Mouse (Mus musculus) E14TG2a.4 (cell line): ENCODE results near the gene Lsamp.

Experiments
- CTCF ChIP-seq: conservative IDR thresholded peaks from 2 replicates; pipeline ENCODE4 v1.5.1; 2014; ENCODE audit warnings: low read length
- NANOG ChIP-seq: IDR thresholded peaks from 2 replicates; pipeline ENCODE4 v1.6.1; 2014; ENCODE audit warnings: borderline replicate concordance, low read length, mixed read lengths
- POU5F1 ChIP-seq: IDR thresholded peaks from 2 replicates; pipeline ENCODE4 v1.6.1; 2014; ENCODE audit warnings: low read length, borderline replicate concordance

DNA sequence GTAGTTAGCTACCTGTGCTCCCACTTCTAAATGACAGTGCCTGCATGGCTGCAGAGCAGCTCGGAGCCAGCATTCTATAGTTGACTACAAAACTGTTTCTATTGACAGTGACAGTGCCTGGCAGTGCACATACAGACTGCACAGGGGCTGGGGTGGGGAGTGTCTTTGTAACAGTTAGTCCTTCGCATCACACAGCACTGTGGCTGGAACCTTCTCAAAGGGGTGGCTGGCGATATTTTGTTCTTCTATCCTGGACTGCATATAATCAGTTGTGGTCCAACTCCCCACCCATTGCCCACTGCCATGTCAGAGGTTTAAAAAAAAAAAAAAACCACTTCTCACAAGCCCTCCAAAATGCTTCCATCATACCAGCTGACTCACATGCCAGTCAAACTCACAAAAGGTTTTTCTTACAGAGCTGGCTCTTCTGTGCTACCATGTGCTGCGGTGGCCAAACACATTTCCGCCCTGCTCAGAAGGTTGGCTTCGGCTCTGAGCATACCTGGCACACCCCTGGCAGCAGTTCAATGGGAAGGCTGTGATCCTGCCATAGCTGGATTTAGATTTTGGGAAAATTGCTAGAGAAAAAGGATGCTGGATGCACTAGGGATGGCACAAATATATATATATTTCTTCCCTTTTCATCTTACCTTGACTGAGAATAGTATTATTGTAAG, 1887.9 kb downstream of the Lsamp start:
- no peak for TF ChIP-seq CTCF
- TF ChIP-seq POU5F1, result no peak
- no peak for TF ChIP-seq NANOG
